Mouse (Mus musculus): ENCODE data around the gene Prpf19. TPM values are rescaled to one million over a fixed set of nuclear protein-coding genes. Genes with fewer than 3 reads are reported as not detected.
A peak's percentile ranks its signal among the peaks of the same experiment; 100 is the strongest.

Prpf19 gene
- 52.7 and 58.4 TPM in 2 replicates for polyA plus RNA-seq (2014; fragmentation: Nextera tagmentation; extraction: Ambion mirVana)

- ATAC-seq (ENCODE audit: low FRiP score) (peak; percentile 97), DNase-seq (ENCODE audit: low spot score, missing footprints) (peak; percentile 100)
- under 1% methylated on average over 43 of the region's 43 CpGs for WGBS
Measured at GRCm38 (mm10) chr19:10895016-10895528, at the start of gene Prpf19. Prpf19 (plus strand) TSS chr19:10895231.

DNA sequence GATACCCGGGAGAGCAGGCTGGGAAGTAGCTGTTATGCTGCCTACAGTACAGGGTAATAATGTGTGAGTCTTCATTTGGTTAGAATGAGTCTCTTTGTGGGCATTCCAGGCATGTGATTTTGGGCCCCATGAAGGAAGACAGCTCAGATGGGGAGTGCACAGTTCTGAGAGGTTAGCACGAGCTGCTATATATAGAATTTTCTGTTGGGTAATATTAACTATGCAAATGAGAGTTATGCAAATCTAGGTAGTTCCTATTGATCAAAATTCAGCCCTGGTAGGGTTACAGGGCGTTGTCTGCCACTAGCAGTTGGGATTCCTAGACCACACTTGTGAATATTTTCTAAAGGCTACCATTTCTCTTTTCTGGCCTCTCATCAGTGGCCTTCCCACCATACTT is 49.6 kb upstream of the Prpf19 start:
- no peaks in the 10 kb centered on the region for H3K4me1 ChIP-seq (ENCODE audit: control insufficient read depth, insufficient read depth, low read length)
- H3K9me3 ChIP-seq (ENCODE audit: control insufficient read depth, low read length): no peaks in the 10 kb centered on the region
- ATAC-seq (ENCODE audit: low FRiP score): no peak
- H3K27me3 ChIP-seq (ENCODE audit: control insufficient read depth, insufficient read depth, low read length): no peaks in the 10 kb centered on the region; the same call in 1 of the 2 replicates
- H3K9ac ChIP-seq (ENCODE audit: low read length): no peak overlapping the region
- no peaks in the 10 kb centered on the region for H3K36me3 ChIP-seq (ENCODE audit: control insufficient read depth, insufficient read depth, low read length)
- WGBS: 83% methylated on average over 3 of the region's 3 CpGs
- H3K27ac ChIP-seq (ENCODE audit: low read depth, low read length): no peak overlapping the region
- H3K4me2 ChIP-seq: no peak overlapping the region
- peak; percentile 49 for DNase-seq (ENCODE audit: low spot score, missing footprints)
- H3K4me3 ChIP-seq (ENCODE audit: low read depth, low read length): no peak overlapping the region

More at GRCm38 (mm10) chr19:10895016-10895528, at the start of gene Prpf19:
- Histone ChIP-seq H3K36me3 (ENCODE audit: control insufficient read depth, insufficient read depth, low read length) (peaks cover 2% of the 10 kb centered on the region; the same call in 1 of the 2 replicates), H3K27ac (ENCODE audit: low read depth, low read length) (peak within 1 kb of the TSS; percentile 74), H3K9ac (ENCODE audit: low read length) (peak within 1 kb of the TSS; percentile 91), H3K4me2 (peak within 1 kb of the TSS; percentile 75), H3K9me3 (ENCODE audit: control insufficient read depth, low read length) (no peaks in the 10 kb centered on the region), H3K4me1 (ENCODE audit: control insufficient read depth, insufficient read depth, low read length) (peaks cover 11% of the 10 kb centered on the region), H3K4me3 (ENCODE audit: low read depth, low read length) (peak within 1 kb of the TSS; percentile 88), H3K27me3 (ENCODE audit: control insufficient read depth, insufficient read depth, low read length) (no peaks in the 10 kb centered on the region)

DNA sequence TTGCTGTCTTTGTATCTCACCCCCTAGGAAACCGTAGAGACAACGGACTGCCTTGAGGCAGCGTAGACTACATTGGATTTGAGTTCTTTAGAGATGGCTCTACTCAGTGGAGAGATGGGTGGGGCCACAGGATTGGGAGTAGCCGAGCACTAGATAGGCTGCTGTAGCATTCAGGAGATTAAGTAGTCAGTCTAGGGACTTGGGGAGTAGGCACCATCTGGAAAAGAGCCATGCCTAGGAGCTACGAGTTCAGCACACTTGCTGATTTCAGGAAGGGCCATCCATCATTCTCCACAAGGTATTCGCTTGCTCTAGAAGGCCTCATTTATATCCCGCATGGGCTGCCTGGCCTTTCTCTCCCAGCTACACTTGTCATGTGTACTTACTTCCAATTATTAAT is 48.9 kb upstream of the Prpf19 start:
- H3K36me3 ChIP-seq (ENCODE audit: control insufficient read depth, insufficient read depth, low read length): no peaks in the 10 kb centered on the region
- no peak overlapping the region for H3K9ac ChIP-seq (ENCODE audit: low read length)
- no peak overlapping the region for H3K4me2 ChIP-seq
- ATAC-seq (ENCODE audit: low FRiP score): no peak
- H3K27me3 ChIP-seq (ENCODE audit: control insufficient read depth, insufficient read depth, low read length): no peaks in the 10 kb centered on the region; the same call in 1 of the 2 replicates
- no peaks in the 10 kb centered on the region for H3K4me1 ChIP-seq (ENCODE audit: control insufficient read depth, insufficient read depth, low read length)
- no peak overlapping the region for H3K4me3 ChIP-seq (ENCODE audit: low read depth, low read length)
- no peaks in the 10 kb centered on the region for H3K9me3 ChIP-seq (ENCODE audit: control insufficient read depth, low read length)
- peak; percentile 57 for DNase-seq (ENCODE audit: low spot score, missing footprints)
- 74% methylated on average over 7 of the region's 7 CpGs for WGBS
- H3K27ac ChIP-seq (ENCODE audit: low read depth, low read length): no peak overlapping the region

DNA sequence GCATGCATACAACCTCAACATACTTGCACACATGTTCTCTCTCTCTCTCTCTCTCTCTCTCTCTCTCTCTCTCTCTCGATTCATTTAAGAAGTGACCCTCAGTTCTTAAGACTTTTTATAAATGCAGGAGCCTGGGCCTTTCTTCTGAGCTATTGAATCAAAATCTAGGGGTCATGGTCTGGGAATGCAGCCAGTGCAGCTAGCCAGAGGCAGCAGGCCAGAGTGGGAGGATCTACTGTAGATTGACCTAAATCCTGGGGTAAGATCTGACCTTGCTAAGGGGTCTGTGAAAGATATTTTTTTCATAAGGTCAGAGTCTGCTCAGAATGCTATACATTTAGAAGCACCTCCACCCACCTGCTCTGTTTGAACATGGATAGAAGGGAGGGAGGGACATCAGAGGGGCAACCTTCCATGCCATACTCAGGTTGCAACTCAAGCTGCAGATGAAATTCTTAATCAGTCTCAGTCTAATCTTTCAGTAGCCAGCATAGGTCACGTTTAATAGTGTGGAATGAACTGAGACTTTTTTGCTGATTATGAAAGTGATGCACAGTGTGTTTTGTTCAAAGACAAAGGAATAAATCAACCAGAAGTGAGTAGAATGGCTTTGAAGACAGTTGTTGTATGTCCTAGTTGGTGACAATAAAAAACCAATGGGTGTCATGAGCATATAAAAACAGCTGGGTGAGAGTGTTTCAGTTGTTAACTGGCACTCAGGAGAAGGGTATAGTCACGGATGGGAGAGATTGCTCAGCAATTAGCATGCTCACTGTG is 47.5 kb upstream of the Prpf19 start:
- H3K27ac ChIP-seq (ENCODE audit: low read depth, low read length): no peak overlapping the region

GRCm38 (mm10) chr19:10855422-10855821 is 39.6 kb upstream of the Prpf19 start:
- Histone ChIP-seq H3K36me3 (ENCODE audit: control insufficient read depth, insufficient read depth, low read length) (peaks cover 28% of the 10 kb centered on the region), H3K27ac (ENCODE audit: low read depth, low read length) (no peak overlapping the region), H3K4me2 (no peak overlapping the region), H3K4me1 (ENCODE audit: control insufficient read depth, insufficient read depth, low read length) (no peaks in the 10 kb centered on the region), H3K9ac (ENCODE audit: low read length) (no peak overlapping the region), H3K27me3 (ENCODE audit: control insufficient read depth, insufficient read depth, low read length) (no peaks in the 10 kb centered on the region), H3K9me3 (ENCODE audit: control insufficient read depth, low read length) (no peaks in the 10 kb centered on the region), H3K4me3 (ENCODE audit: low read depth, low read length) (no peak overlapping the region)
- WGBS: 92% methylated on average over 3 of the region's 3 CpGs
- ATAC-seq (ENCODE audit: low FRiP score): no peak
- peak; percentile 81 for DNase-seq (ENCODE audit: low spot score, missing footprints)

More for the DNA sequence above, 47.5 kb upstream of the Prpf19 start:
- H3K9ac ChIP-seq (ENCODE audit: low read length): no peak overlapping the region
- H3K4me2 ChIP-seq: no peak overlapping the region
- no peaks in the 10 kb centered on the region for H3K9me3 ChIP-seq (ENCODE audit: control insufficient read depth, low read length)
- no peak overlapping the region for H3K4me3 ChIP-seq (ENCODE audit: low read depth, low read length)
- no peaks in the 10 kb centered on the region for H3K4me1 ChIP-seq (ENCODE audit: control insufficient read depth, insufficient read depth, low read length)
- H3K27me3 ChIP-seq (ENCODE audit: control insufficient read depth, insufficient read depth, low read length): no peaks in the 10 kb centered on the region; the same call in 1 of the 2 replicates
- H3K36me3 ChIP-seq (ENCODE audit: control insufficient read depth, insufficient read depth, low read length): no peaks in the 10 kb centered on the region
- DNase-seq (ENCODE audit: low spot score, missing footprints) (peak; percentile 23), ATAC-seq (ENCODE audit: low FRiP score) (no peak)
- WGBS: 58% methylated on average over 3 of the region's 3 CpGs

- no peak overlapping the region for H3K9ac ChIP-seq (ENCODE audit: low read length)
- H3K4me3 ChIP-seq (ENCODE audit: low read depth, low read length): no peak overlapping the region
- peaks cover 33% of the 10 kb centered on the region for H3K36me3 ChIP-seq (ENCODE audit: control insufficient read depth, insufficient read depth, low read length)
- DNase-seq (ENCODE audit: low spot score, missing footprints) (peak; percentile 59), ATAC-seq (ENCODE audit: low FRiP score) (peak; percentile 39; the same call in 1 of the 2 replicates)
- H3K9me3 ChIP-seq (ENCODE audit: control insufficient read depth, low read length): no peaks in the 10 kb centered on the region
- no peaks in the 10 kb centered on the region for H3K4me1 ChIP-seq (ENCODE audit: control insufficient read depth, insufficient read depth, low read length)
- no peak overlapping the region for H3K27ac ChIP-seq (ENCODE audit: low read depth, low read length)
- H3K27me3 ChIP-seq (ENCODE audit: control insufficient read depth, insufficient read depth, low read length): no peaks in the 10 kb centered on the region
- 56% methylated on average over 2 of the region's 2 CpGs for WGBS
- no peak overlapping the region for H3K4me2 ChIP-seq
Measured at GRCm38 (mm10) chr19:10856520-10856919, 38.5 kb upstream of the Prpf19 start.

- WGBS: 51% methylated on average over 22 of the region's 22 CpGs
- no peaks in the 10 kb centered on the region for H3K9me3 ChIP-seq (ENCODE audit: control insufficient read depth, low read length)
- H3K4me3 ChIP-seq (ENCODE audit: low read depth, low read length): no peak overlapping the region
- no peak overlapping the region for H3K9ac ChIP-seq (ENCODE audit: low read length)
- peaks cover 57% of the 10 kb centered on the region for H3K36me3 ChIP-seq (ENCODE audit: control insufficient read depth, insufficient read depth, low read length)
- ATAC-seq (ENCODE audit: low FRiP score): peak; percentile 13; the same call in 1 of the 2 replicates
- no peak overlapping the region for H3K27ac ChIP-seq (ENCODE audit: low read depth, low read length)
- no peak for DNase-seq (ENCODE audit: low spot score, missing footprints)
- H3K27me3 ChIP-seq (ENCODE audit: control insufficient read depth, insufficient read depth, low read length): no peaks in the 10 kb centered on the region
- H3K4me1 ChIP-seq (ENCODE audit: control insufficient read depth, insufficient read depth, low read length): no peaks in the 10 kb centered on the region
- H3K4me2 ChIP-seq: no peak overlapping the region
Measured at GRCm38 (mm10) chr19:10860072-10860497, 34.9 kb upstream of the Prpf19 start.

GRCm38 (mm10) chr19:10866351-10866750 is 28.7 kb upstream of the Prpf19 start:
- Histone ChIP-seq H3K36me3 (ENCODE audit: control insufficient read depth, insufficient read depth, low read length) (peaks cover 39% of the 10 kb centered on the region), H3K27ac (ENCODE audit: low read depth, low read length) (no peak overlapping the region)

DNA sequence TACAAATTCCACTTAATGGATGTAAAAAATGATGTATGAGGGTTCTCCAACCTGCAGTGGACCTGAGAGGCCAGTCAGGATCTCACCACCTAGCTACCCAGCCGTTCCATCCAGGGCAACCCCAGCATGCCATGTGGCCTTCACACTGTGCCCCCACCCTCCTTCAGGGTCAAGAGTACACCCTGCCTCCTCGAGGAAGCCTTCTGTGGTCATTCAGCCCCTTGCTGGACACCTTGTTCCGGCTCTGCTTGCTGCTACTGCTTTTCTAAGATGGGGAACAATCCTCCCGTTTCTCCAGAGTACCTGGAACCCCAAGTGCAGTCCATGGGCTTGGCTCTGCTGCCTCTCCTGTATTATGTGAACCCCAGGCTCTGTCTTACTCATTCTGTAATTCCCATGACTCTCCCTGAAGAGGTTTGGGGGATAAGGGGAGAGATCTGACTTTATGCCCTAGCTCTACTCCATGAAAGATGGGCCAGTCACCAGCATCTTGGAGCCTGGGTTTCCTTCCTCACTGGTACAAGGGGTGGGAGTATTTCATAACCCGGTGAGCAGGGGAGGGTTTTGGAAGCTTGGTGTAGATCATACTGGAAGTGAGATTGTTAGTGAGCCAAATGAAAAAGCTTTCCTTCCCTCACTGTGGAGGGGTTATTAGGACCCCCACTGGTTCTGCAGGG is 26.9 kb upstream of the Prpf19 start:
- H3K36me3 ChIP-seq (ENCODE audit: control insufficient read depth, insufficient read depth, low read length): peaks cover 31% of the 10 kb centered on the region
- 40% methylated on average over 5 of the region's 5 CpGs for WGBS
- ATAC-seq (ENCODE audit: low FRiP score) (no peak), DNase-seq (ENCODE audit: low spot score, missing footprints) (no peak)
- H3K9me3 ChIP-seq (ENCODE audit: control insufficient read depth, low read length): no peaks in the 10 kb centered on the region
- H3K27me3 ChIP-seq (ENCODE audit: control insufficient read depth, insufficient read depth, low read length): no peaks in the 10 kb centered on the region
- no peak overlapping the region for H3K27ac ChIP-seq (ENCODE audit: low read depth, low read length)
- peak overlapping the region; percentile 90 for H3K4me2 ChIP-seq
- H3K4me1 ChIP-seq (ENCODE audit: control insufficient read depth, insufficient read depth, low read length): peaks cover 17% of the 10 kb centered on the region
- H3K9ac ChIP-seq (ENCODE audit: low read length): peak overlapping the region; percentile 96
- H3K4me3 ChIP-seq (ENCODE audit: low read depth, low read length): peak overlapping the region; percentile 86

More at GRCm38 (mm10) chr19:10866351-10866750, 28.7 kb upstream of the Prpf19 start:
- DNase-seq (ENCODE audit: low spot score, missing footprints): no peak
- Histone ChIP-seq H3K4me2 (no peak overlapping the region), H3K9me3 (ENCODE audit: control insufficient read depth, low read length) (no peaks in the 10 kb centered on the region), H3K4me3 (ENCODE audit: low read depth, low read length) (no peak overlapping the region), H3K9ac (ENCODE audit: low read length) (no peak overlapping the region), H3K27me3 (ENCODE audit: control insufficient read depth, insufficient read depth, low read length) (no peaks in the 10 kb centered on the region), H3K4me1 (ENCODE audit: control insufficient read depth, insufficient read depth, low read length) (peaks cover 17% of the 10 kb centered on the region)
- no peak for ATAC-seq (ENCODE audit: low FRiP score)
- 92% methylated on average over 13 of the region's 13 CpGs for WGBS
